Mouse (Mus musculus) intestine, embryonic 15.5 days (tissue): ENCODE measurements around the gene Lrriq4. TPM values are rescaled to one million over a fixed set of nuclear protein-coding genes. Genes with fewer than 3 reads are reported as not detected.
"Not testable (repeated sequence)": the region's sequence is repeated elsewhere in the genome, so short reads cannot be mapped to it uniquely, and the experiment has no call there.

Source experiments
- ATAC-seq: fragments of 200-750 bp; cut with Nextera tagmentation; 2 replicates; pipeline ENCODE4 v1.8.0; 2017; ENCODE audit warnings: moderate TSS enrichment, moderate library complexity
- H3K27ac ChIP-seq: fragments of 300-500 bp; sonication (generic); 2 replicates; pipeline ENCODE4 v1.5.1; 2015; ENCODE audit warnings: mild to moderate bottlenecking, inconsistent platforms
- H3K27me3 ChIP-seq: fragments of 300-500 bp; sonication (generic); replicated peaks from 2 replicates; pipeline ENCODE4 v1.6.1; 2015; ENCODE audit warnings: inconsistent platforms
- H3K36me3 ChIP-seq: fragments of 300-500 bp; sonication (generic); 2 replicates; pipeline ENCODE4 v1.6.1; 2015; ENCODE audit warnings: inconsistent platforms
- H3K4me1 ChIP-seq: fragments of 300-500 bp; sonication (generic); replicated peaks from 2 replicates; pipeline ENCODE4 v1.6.1; 2015; ENCODE audit warnings: inconsistent platforms
- H3K4me2 ChIP-seq: fragments of 300-500 bp; sonication (generic); replicated peaks from 2 replicates; pipeline ENCODE4 v1.6.1; 2015; ENCODE audit warnings: mild to moderate bottlenecking, inconsistent platforms
- H3K4me3 ChIP-seq: fragments of 300-500 bp; sonication (generic); replicated peaks from 2 replicates; pipeline ENCODE4 v1.5.1; 2015; ENCODE audit warnings: inconsistent platforms
- H3K9ac ChIP-seq: fragments of 300-500 bp; sonication (generic); 2 replicates; pipeline ENCODE4 v1.6.1; 2015; ENCODE audit warnings: inconsistent platforms
- H3K9me3 ChIP-seq: fragments of 300-500 bp; sonication (generic); 2 replicates; pipeline ENCODE4 v1.6.1; 2016; ENCODE audit warnings: inconsistent platforms
- WGBS: fragments of 180-500 bp; shearing (Covaris S2); methylation state at CpG from one replicate; pipeline ENCODE4 v1.1.7; 2015; 5-methylcytosine and 5-hydroxymethylcytosine counted together
- polyA plus RNA-seq: library from polyadenylated mRNA; unstranded; fragments of >200 nt; fragmentation: Nextera tagmentation; extraction: Ambion mirVana; gene quantifications from 2 replicates; pipeline ENCODE4 v1.2.1, GENCODE M21; 2015

Lrriq4 gene
- polyA plus RNA-seq, 1 experiment from 2014 or later: not detected

GRCm38 (mm10) chr3:30690976-30691375, 46.7 kb downstream of the Lrriq4 start:
- Histone ChIP-seq H3K9ac (no peak overlapping the region), H3K4me1 (no peaks in the 10 kb centered on the region), H3K27ac (no peak overlapping the region), H3K36me3 (no peaks in the 10 kb centered on the region), H3K9me3 (no peaks in the 10 kb centered on the region), H3K4me3 (no peak overlapping the region), H3K4me2 (no peak overlapping the region), H3K27me3 (no peaks in the 10 kb centered on the region)
- 42% methylated on average over 7 of the region's 7 CpGs for WGBS
- ATAC-seq: no peak

GRCm38 (mm10) chr3:30695661-30696060, 51.4 kb downstream of the Lrriq4 start:
- no peaks in the 10 kb centered on the region for H3K36me3 ChIP-seq
- H3K9me3 ChIP-seq: no peaks in the 10 kb centered on the region
- H3K9ac ChIP-seq: no peak overlapping the region
- H3K27ac ChIP-seq: no peak overlapping the region
- 92% methylated on average over 2 of the region's 2 CpGs for WGBS
- no peak overlapping the region for H3K4me3 ChIP-seq
- no peak for ATAC-seq
- H3K27me3 ChIP-seq: no peaks in the 10 kb centered on the region
- no peak overlapping the region for H3K4me2 ChIP-seq
- no peaks in the 10 kb centered on the region for H3K4me1 ChIP-seq

- H3K4me3 ChIP-seq: no peak overlapping the region
- no peaks in the 10 kb centered on the region for H3K4me1 ChIP-seq
- ATAC-seq: peak; percentile 63; the same call in 1 of the 2 replicates
- no peak overlapping the region for H3K9ac ChIP-seq
- no peaks in the 10 kb centered on the region for H3K9me3 ChIP-seq
- H3K27me3 ChIP-seq: no peaks in the 10 kb centered on the region
- H3K27ac ChIP-seq: no peak overlapping the region
- no peaks in the 10 kb centered on the region for H3K36me3 ChIP-seq
- WGBS: 15% methylated on average over 2 of the region's 2 CpGs
- no peak overlapping the region for H3K4me2 ChIP-seq
Measured at GRCm38 (mm10) chr3:30696346-30696745, 52.0 kb downstream of the Lrriq4 start.

GRCm38 (mm10) chr3:30697891-30698290, 53.6 kb downstream of the Lrriq4 start:
- peak; percentile 51 for ATAC-seq
- Histone ChIP-seq H3K36me3 (no peaks in the 10 kb centered on the region), H3K9me3 (no peaks in the 10 kb centered on the region), H3K27me3 (no peaks in the 10 kb centered on the region), H3K4me1 (no peaks in the 10 kb centered on the region), H3K27ac (no peak overlapping the region), H3K4me3 (no peak overlapping the region), H3K9ac (no peak overlapping the region), H3K4me2 (no peak overlapping the region)
- 28% methylated on average over 4 of the region's 4 CpGs for WGBS

GRCm38 (mm10) chr3:30699711-30700505, 55.6 kb downstream of the Lrriq4 start, which contains the start of gene Lrrc31:
TSS of gene Lrrc31 (minus strand) at chr3:30699843.
- ATAC-seq: peak; percentile 66; the same call in 1 of the 2 replicates
- not testable (repeated sequence) for H3K27ac ChIP-seq, H3K9ac ChIP-seq, H3K4me1 ChIP-seq, H3K9me3 ChIP-seq, H3K27me3 ChIP-seq, H3K4me2 ChIP-seq, H3K4me3 ChIP-seq, H3K36me3 ChIP-seq
- WGBS: 72% methylated on average over 6 of the region's 6 CpGs

- Histone ChIP-seq H3K27ac (no peak overlapping the region), H3K9me3 (no peaks in the 10 kb centered on the region), H3K27me3 (no peaks in the 10 kb centered on the region), H3K4me1 (no peaks in the 10 kb centered on the region), H3K9ac (no peak overlapping the region), H3K4me3 (no peak overlapping the region), H3K4me2 (no peak overlapping the region), H3K36me3 (no peaks in the 10 kb centered on the region)
- WGBS: 74% methylated on average over 3 of the region's 3 CpGs
- peak; percentile 65 for ATAC-seq
Measured at GRCm38 (mm10) chr3:30705977-30706376, 61.7 kb downstream of the Lrriq4 start.

GRCm38 (mm10) chr3:30706614-30707276, 62.4 kb downstream of the Lrriq4 start:
- H3K27ac ChIP-seq: no peak overlapping the region
- H3K4me2 ChIP-seq: no peak overlapping the region
- H3K4me3 ChIP-seq: no peak overlapping the region
- no peaks in the 10 kb centered on the region for H3K9me3 ChIP-seq
- no peaks in the 10 kb centered on the region for H3K27me3 ChIP-seq
- 75% methylated on average over 4 of the region's 4 CpGs for WGBS
- ATAC-seq: no peak
- no peak overlapping the region for H3K9ac ChIP-seq
- no peaks in the 10 kb centered on the region for H3K4me1 ChIP-seq
- no peaks in the 10 kb centered on the region for H3K36me3 ChIP-seq

GRCm38 (mm10) chr3:30710191-30710590, 65.9 kb downstream of the Lrriq4 start:
- 82% methylated on average over 6 of the region's 6 CpGs for WGBS
- no peak for ATAC-seq
- Histone ChIP-seq H3K27ac (no peak overlapping the region), H3K4me3 (no peak overlapping the region), H3K36me3 (no peaks in the 10 kb centered on the region), H3K27me3 (no peaks in the 10 kb centered on the region), H3K9ac (no peak overlapping the region), H3K4me1 (no peaks in the 10 kb centered on the region), H3K4me2 (no peak overlapping the region), H3K9me3 (no peaks in the 10 kb centered on the region)

- no peaks in the 10 kb centered on the region for H3K4me1 ChIP-seq
- 68% methylated on average over 1 of the region's 1 CpGs for WGBS
- ATAC-seq: no peak
- H3K9ac ChIP-seq: no peak overlapping the region
- no peaks in the 10 kb centered on the region for H3K27me3 ChIP-seq
- H3K9me3 ChIP-seq: no peaks in the 10 kb centered on the region
- H3K4me3 ChIP-seq: no peak overlapping the region
- H3K36me3 ChIP-seq: no peaks in the 10 kb centered on the region
- H3K4me2 ChIP-seq: no peak overlapping the region
- H3K27ac ChIP-seq: no peak overlapping the region
Measured at GRCm38 (mm10) chr3:30713334-30713733, 69.0 kb downstream of the Lrriq4 start.

GRCm38 (mm10) chr3:30718649-30719048, 74.3 kb downstream of the Lrriq4 start:
- ATAC-seq: no peak
- 79% methylated on average over 3 of the region's 3 CpGs for WGBS
- H3K27me3 ChIP-seq: no peaks in the 10 kb centered on the region
- no peak overlapping the region for H3K9ac ChIP-seq
- no peaks in the 10 kb centered on the region for H3K4me1 ChIP-seq
- H3K9me3 ChIP-seq: no peaks in the 10 kb centered on the region
- no peak overlapping the region for H3K27ac ChIP-seq
- H3K4me2 ChIP-seq: no peak overlapping the region
- no peak overlapping the region for H3K4me3 ChIP-seq
- H3K36me3 ChIP-seq: no peaks in the 10 kb centered on the region
